Mouse (Mus musculus) right cerebral cortex, adult 18-20 months (tissue): ENCODE data around the gene Serpinb1a.

Experiments
- DNase-seq: peaks from one replicate; pipeline ENCODE4 v3.0.0; 2022; ENCODE audit warnings: mixed read lengths

Gene Serpinb1a

DNA sequence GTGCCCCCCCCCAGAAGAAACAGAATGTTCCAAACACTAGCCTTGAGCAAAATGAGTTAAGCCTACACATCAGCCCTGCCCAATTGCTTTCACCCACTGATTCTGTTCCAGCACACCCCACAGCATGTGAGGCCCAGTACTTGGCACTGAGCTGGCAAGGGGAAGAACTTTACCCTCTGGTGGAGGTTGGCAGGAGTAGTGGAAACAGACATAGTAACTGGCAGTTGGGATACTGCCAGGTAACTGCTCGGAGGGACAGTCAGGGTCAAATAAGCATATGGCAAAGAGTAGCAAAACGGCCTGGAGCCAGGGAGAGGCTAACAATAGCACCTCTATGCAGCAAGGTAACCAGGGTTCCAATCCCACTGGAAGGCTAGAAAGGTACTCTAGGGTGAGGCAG lies 56.4 kb downstream of the Serpinb1a start:
- no peak for DNase-seq
